Mouse (Mus musculus) small intestine, adult 2 months (tissue): ENCODE measurements around the gene Rln1. TPM values are rescaled to one million over a fixed set of nuclear protein-coding genes. Genes with fewer than 3 reads are reported as not detected.
A peak's percentile ranks its signal among the peaks of the same experiment; 100 is the strongest.

ENCODE experiments used
- H3K27ac ChIP-seq: fragments of 200-500 bp; 2 replicates; pipeline ENCODE4 v1.5.1; 2012; ENCODE audit warnings: low read depth, low read length, control low read depth, inconsistent platforms; ENCODE audit not compliant: insufficient read depth
- H3K27me3 ChIP-seq: fragments of 200-500 bp; 2 replicates; pipeline ENCODE4 v1.6.1; 2012; ENCODE audit warnings: mild to moderate bottlenecking, moderate library complexity, low read length, inconsistent platforms; ENCODE audit not compliant: control insufficient read depth, insufficient read depth
- H3K36me3 ChIP-seq: fragments of 200-500 bp; 2 replicates; pipeline ENCODE4 v1.6.1; 2012; ENCODE audit warnings: mild to moderate bottlenecking, low read length, control low read depth, inconsistent platforms; ENCODE audit not compliant: control insufficient read depth, insufficient read depth
- H3K4me1 ChIP-seq: fragments of 200-500 bp; 2 replicates; pipeline ENCODE4 v1.6.1; 2012; ENCODE audit warnings: low read length, inconsistent platforms, mixed read lengths; ENCODE audit not compliant: control insufficient read depth, insufficient read depth, insufficient read length
- H3K4me3 ChIP-seq: fragments of 200-500 bp; 2 replicates; pipeline ENCODE4 v1.5.1; 2012; ENCODE audit warnings: low read depth, mild to moderate bottlenecking, control low read depth, inconsistent platforms, low read length, moderate library complexity
- CTCF ChIP-seq: fragments of 200-500 bp; IDR thresholded peaks from 2 replicates; pipeline ENCODE4 v1.5.1; 2012; ENCODE audit warnings: low read depth, mild to moderate bottlenecking, control low read depth, inconsistent platforms, low read length, moderate library complexity, mixed read lengths; ENCODE audit not compliant: insufficient replicate concordance, insufficient read length; ENCODE audit errors: extremely low read depth
- POLR2A ChIP-seq: fragments of 200-500 bp; IDR thresholded peaks from 2 replicates; pipeline ENCODE4 v1.6.1; 2012; ENCODE audit warnings: low read depth, mild to moderate bottlenecking, control low read depth, inconsistent platforms, low read length, moderate library complexity
- WGBS: fragments of 180-500 bp; shearing (Covaris S2); methylation state at CpG from one replicate; pipeline ENCODE4 v1.1.7; 2018; 5-methylcytosine and 5-hydroxymethylcytosine counted together
- polyA plus RNA-seq: library from polyadenylated mRNA; depleted of rRNA; stranded (reverse); fragments of >200 nt; gene quantifications from 2 replicates; pipeline ENCODE4 v1.2.3, GENCODE M21; 2012

Rln1 gene
- polyA plus RNA-seq, 1 experiment, result not detected

- H3K36me3 ChIP-seq, result peaks cover 6% of the 10 kb centered on the region
- 22% methylated on average over 4 of the region's 4 CpGs for WGBS
- H3K4me1 ChIP-seq, result peaks cover 7% of the 10 kb centered on the region
- H3K27ac ChIP-seq, result peak overlapping the region; percentile 13
- TF ChIP-seq POLR2A, result no peak
- TF ChIP-seq CTCF, result no peak
- no peaks in the 10 kb centered on the region for H3K27me3 ChIP-seq
- H3K4me3 ChIP-seq, result no peak overlapping the region
These were observed 37.7 kb upstream of the Rln1 start for GRCm38 (mm10) chr19:29372138-29372537.

GRCm38 (mm10) chr19:29371284-29372081, 37.0 kb upstream of the Rln1 start:
- TF ChIP-seq POLR2A (no peak), CTCF (no peak)
- H3K4me1 ChIP-seq, result peaks cover 9% of the 10 kb centered on the region
- H3K27ac ChIP-seq, result peak overlapping the region; percentile 13
- no peaks in the 10 kb centered on the region for H3K27me3 ChIP-seq
- H3K36me3 ChIP-seq, result peaks cover 6% of the 10 kb centered on the region
- peak overlapping the region; percentile 11; the same call in 1 of the 2 replicates for H3K4me3 ChIP-seq
- WGBS, result 40% methylated on average over 18 of the region's 18 CpGs

- 88% methylated on average over 7 of the region's 7 CpGs for WGBS
- Histone ChIP-seq H3K27me3 (no peaks in the 10 kb centered on the region), H3K27ac (no peak overlapping the region), H3K36me3 (peaks cover 6% of the 10 kb centered on the region), H3K4me1 (peaks cover 9% of the 10 kb centered on the region), H3K4me3 (no peak overlapping the region)
- TF ChIP-seq CTCF (no peak), POLR2A (no peak)
These were observed 36.2 kb upstream of the Rln1 start for GRCm38 (mm10) chr19:29370545-29371283.

- Histone ChIP-seq H3K4me1 (peaks cover 9% of the 10 kb centered on the region), H3K27ac (no peak overlapping the region), H3K4me3 (no peak overlapping the region), H3K36me3 (peaks cover 5% of the 10 kb centered on the region), H3K27me3 (no peaks in the 10 kb centered on the region)
- TF ChIP-seq POLR2A (no peak), CTCF (no peak)
- 71% methylated on average over 12 of the region's 12 CpGs for WGBS
These were observed 35.6 kb upstream of the Rln1 start for GRCm38 (mm10) chr19:29370112-29370511.

- H3K36me3 ChIP-seq, result peaks cover 2% of the 10 kb centered on the region
- peak overlapping the region; percentile 1; the same call in 1 of the 2 replicates for H3K4me3 ChIP-seq
- no peaks in the 10 kb centered on the region for H3K27me3 ChIP-seq
- 66% methylated on average over 3 of the region's 3 CpGs for WGBS
- TF ChIP-seq POLR2A (no peak), CTCF (no peak)
- peaks cover 9% of the 10 kb centered on the region for H3K4me1 ChIP-seq
- H3K27ac ChIP-seq, result peak overlapping the region; percentile 3; the same call in 1 of the 2 replicates
These were observed 34.3 kb upstream of the Rln1 start for GRCm38 (mm10) chr19:29368671-29369309.

DNA sequence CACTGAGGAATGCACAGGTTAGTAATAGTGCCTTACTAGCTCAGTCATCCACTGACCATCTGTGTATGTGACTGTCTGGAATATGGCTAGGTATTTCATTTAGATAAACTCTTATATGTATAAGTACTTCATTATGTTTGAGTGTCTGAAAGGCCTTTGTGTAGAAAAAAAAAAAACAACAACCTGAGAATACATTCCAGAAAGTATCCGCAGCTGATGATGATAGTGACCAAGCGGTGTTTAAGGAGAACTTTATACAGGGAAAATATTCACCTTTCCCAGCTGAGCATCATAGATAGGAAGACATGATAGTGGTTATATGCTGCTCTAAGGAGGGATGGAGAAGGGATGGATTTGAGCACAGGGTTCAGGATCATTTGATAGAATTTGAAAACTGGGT, 33.6 kb upstream of the Rln1 start:
- TF ChIP-seq POLR2A, result no peak
- TF ChIP-seq CTCF, result no peak
- H3K4me1 ChIP-seq, result peaks cover 9% of the 10 kb centered on the region
- H3K27me3 ChIP-seq, result no peaks in the 10 kb centered on the region
- H3K27ac ChIP-seq, result no peak overlapping the region
- H3K4me3 ChIP-seq, result no peak overlapping the region
- WGBS, result 82% methylated on average over 2 of the region's 2 CpGs
- no peaks in the 10 kb centered on the region for H3K36me3 ChIP-seq
